Mouse (Mus musculus) heart, embryonic 10.5 days (tissue): ENCODE measurements around the gene 2610528J11Rik. TPM values are rescaled to one million over a fixed set of nuclear protein-coding genes. Genes with fewer than 3 reads are reported as not detected.
"Not testable (repeated sequence)": the region's sequence is repeated elsewhere in the genome, so short reads cannot be mapped to it uniquely, and the experiment has no call there.

Experiments
- DNase-seq: peaks from one replicate; pipeline ENCODE4 v3.0.0-alpha.2; 2017; ENCODE audit warnings: low spot score
- H3K27ac ChIP-seq: fragments of 300-500 bp; sonication (generic); 2 replicates; pipeline ENCODE4 v1.5.1; 2016; ENCODE audit warnings: mild to moderate bottlenecking
- H3K27me3 ChIP-seq: fragments of 300-500 bp; sonication (generic); 2 replicates; pipeline ENCODE4 v1.6.1; 2016; ENCODE audit warnings: mild to moderate bottlenecking; ENCODE audit not compliant: poor library complexity, insufficient read depth, severe bottlenecking
- H3K36me3 ChIP-seq: fragments of 300-500 bp; sonication (generic); 2 replicates; pipeline ENCODE4 v1.6.1; 2016; ENCODE audit warnings: mild to moderate bottlenecking, moderate library complexity
- H3K4me1 ChIP-seq: fragments of 300-500 bp; sonication (generic); 2 replicates; pipeline ENCODE4 v1.6.1; 2016; ENCODE audit warnings: mild to moderate bottlenecking
- H3K4me3 ChIP-seq: fragments of 300-500 bp; sonication (generic); 2 replicates; pipeline ENCODE4 v1.5.1; 2016; ENCODE audit warnings: mild to moderate bottlenecking, moderate library complexity
- H3K9me3 ChIP-seq: fragments of 300-500 bp; sonication (generic); 2 replicates; pipeline ENCODE4 v1.6.1; 2016; ENCODE audit warnings: mild to moderate bottlenecking, moderate library complexity
- WGBS: fragments of 180-500 bp; shearing (Covaris S2); methylation state at CpG from one replicate; pipeline ENCODE4 v1.1.7; 2016; 5-methylcytosine and 5-hydroxymethylcytosine counted together
- polyA plus RNA-seq: library from polyadenylated mRNA; unstranded; fragments of >200 nt; fragmentation: Nextera tagmentation; extraction: Ambion mirVana; gene quantifications from 2 replicates; pipeline ENCODE4 v1.2.1, GENCODE M21; 2016

2610528J11Rik gene
- polyA plus RNA-seq, result 0.70 and 1.7 TPM in 2 replicates

- no peak for DNase-seq
- Histone ChIP-seq H3K36me3 (no peaks in the 10 kb centered on the region), H3K27me3 (peaks cover 13% of the 10 kb centered on the region; the same call in 1 of the 2 replicates), H3K4me1 (peaks cover 15% of the 10 kb centered on the region), H3K4me3 (no peak within 1 kb of the TSS), H3K9me3 (no peaks in the 10 kb centered on the region), H3K27ac (peak within 1 kb of the TSS; percentile 10; the same call in 1 of the 2 replicates)
- WGBS, result 29% methylated on average over 17 of the region's 17 CpGs
These were observed at the start of gene 2610528J11Rik for GRCm38 (mm10) chr4:118526408-118527334. Gene 2610528J11Rik, plus strand, starts transcription at chr4:118526999.

- DNase-seq, result no peak
- Histone ChIP-seq H3K4me1 (peaks cover 21% of the 10 kb centered on the region; the same call in 1 of the 2 replicates), H3K4me3 (peak within 1 kb of the TSS; percentile 45), H3K27me3 (0 out of 2 replicates have a peak, but pooled peaks cover 9% of the 10 kb centered on the region), H3K9me3 (no peaks in the 10 kb centered on the region), H3K36me3 (no peaks in the 10 kb centered on the region), H3K27ac (peak within 1 kb of the TSS; percentile 77; the same call in 1 of the 2 replicates)
- WGBS, result 52% methylated on average over 8 of the region's 8 CpGs
These were observed 37.1 kb upstream of the 2610528J11Rik start, which contains the start of gene Tie1 for GRCm38 (mm10) chr4:118489717-118490132. Gene Tie1, minus strand, starts transcription at chr4:118490061.

- H3K27me3 ChIP-seq, result 0 out of 2 replicates have a peak, but pooled peaks cover 9% of the 10 kb centered on the region
- no peaks in the 10 kb centered on the region for H3K36me3 ChIP-seq
- no peak overlapping the region for H3K4me3 ChIP-seq
- WGBS, result 79% methylated on average over 10 of the region's 10 CpGs
- H3K9me3 ChIP-seq, result no peaks in the 10 kb centered on the region
- H3K4me1 ChIP-seq, result peaks cover 17% of the 10 kb centered on the region; the same call in 1 of the 2 replicates
- H3K27ac ChIP-seq, result no peak overlapping the region; the same call in 1 of the 2 replicates
- DNase-seq, result no peak
These were observed 36.3 kb upstream of the 2610528J11Rik start for GRCm38 (mm10) chr4:118490461-118490860.

- Histone ChIP-seq H3K27me3 (no peaks in the 10 kb centered on the region), H3K9me3 (no peaks in the 10 kb centered on the region), H3K4me3 (no peak overlapping the region), H3K4me1 (no peaks in the 10 kb centered on the region), H3K27ac (no peak overlapping the region), H3K36me3 (no peaks in the 10 kb centered on the region)
- 56% methylated on average over 6 of the region's 6 CpGs for WGBS
- DNase-seq, result no peak
These were observed 26.6 kb upstream of the 2610528J11Rik start for GRCm38 (mm10) chr4:118500171-118500724.

GRCm38 (mm10) chr4:118500792-118501191, 26.0 kb upstream of the 2610528J11Rik start:
- Histone ChIP-seq H3K36me3 (no peaks in the 10 kb centered on the region), H3K9me3 (no peaks in the 10 kb centered on the region), H3K4me3 (no peak overlapping the region), H3K27me3 (no peaks in the 10 kb centered on the region), H3K4me1 (no peaks in the 10 kb centered on the region), H3K27ac (no peak overlapping the region)
- WGBS, result 79% methylated on average over 9 of the region's 9 CpGs
- DNase-seq, result no peak

GRCm38 (mm10) chr4:118505551-118505950, 21.2 kb upstream of the 2610528J11Rik start:
- no peaks in the 10 kb centered on the region for H3K36me3 ChIP-seq
- H3K27me3 ChIP-seq, result no peaks in the 10 kb centered on the region
- no peak for DNase-seq
- no peak overlapping the region for H3K27ac ChIP-seq
- peaks cover 3% of the 10 kb centered on the region; the same call in 1 of the 2 replicates for H3K4me1 ChIP-seq
- WGBS, result 62% methylated on average over 3 of the region's 3 CpGs
- no peaks in the 10 kb centered on the region for H3K9me3 ChIP-seq
- H3K4me3 ChIP-seq, result no peak overlapping the region

- 88% methylated on average over 1 of the region's 1 CpGs for WGBS
These were observed 19.6 kb upstream of the 2610528J11Rik start for GRCm38 (mm10) chr4:118507171-118507570.

GRCm38 (mm10) chr4:118509050-118509449, 17.7 kb upstream of the 2610528J11Rik start:
- no peaks in the 10 kb centered on the region for H3K9me3 ChIP-seq
- WGBS, result 20% methylated on average over 6 of the region's 6 CpGs
- no peaks in the 10 kb centered on the region for H3K36me3 ChIP-seq
- H3K27ac ChIP-seq, result no peak overlapping the region
- DNase-seq, result no peak
- H3K4me1 ChIP-seq, result peaks cover 8% of the 10 kb centered on the region
- no peak overlapping the region for H3K4me3 ChIP-seq
- H3K27me3 ChIP-seq, result no peaks in the 10 kb centered on the region

More at GRCm38 (mm10) chr4:118507171-118507570, 19.6 kb upstream of the 2610528J11Rik start:
- not testable (repeated sequence) for H3K4me3 ChIP-seq, H3K36me3 ChIP-seq, H3K4me1 ChIP-seq, DNase-seq, H3K9me3 ChIP-seq, H3K27ac ChIP-seq, H3K27me3 ChIP-seq

GRCm38 (mm10) chr4:118516699-118517496, 9.9 kb upstream of the 2610528J11Rik start:
- Histone ChIP-seq H3K4me3 (peak overlapping the region; percentile 35; the same call in 1 of the 2 replicates), H3K27me3 (peaks cover 6% of the 10 kb centered on the region; the same call in 1 of the 2 replicates), H3K36me3 (no peaks in the 10 kb centered on the region), H3K27ac (peak overlapping the region; percentile 33; the same call in 1 of the 2 replicates), H3K9me3 (no peaks in the 10 kb centered on the region), H3K4me1 (peaks cover 22% of the 10 kb centered on the region)
- WGBS, result 4% methylated on average over 20 of the region's 20 CpGs
- no peak for DNase-seq

- no peaks in the 10 kb centered on the region for H3K9me3 ChIP-seq
- peak overlapping the region; percentile 35; the same call in 1 of the 2 replicates for H3K4me3 ChIP-seq
- H3K36me3 ChIP-seq, result no peaks in the 10 kb centered on the region
- 0 out of 2 replicates have a peak overlapping the region, but pooled peaks have one; percentile 33 for H3K27ac ChIP-seq
- H3K27me3 ChIP-seq, result peaks cover 6% of the 10 kb centered on the region; the same call in 1 of the 2 replicates
- WGBS, result 37% methylated on average over 16 of the region's 16 CpGs
- DNase-seq, result no peak
- H3K4me1 ChIP-seq, result peaks cover 22% of the 10 kb centered on the region
These were observed 9.2 kb upstream of the 2610528J11Rik start for GRCm38 (mm10) chr4:118517497-118518146.

GRCm38 (mm10) chr4:118518208-118518607, 8.6 kb upstream of the 2610528J11Rik start:
- Histone ChIP-seq H3K4me3 (no peak overlapping the region), H3K9me3 (no peaks in the 10 kb centered on the region), H3K4me1 (peaks cover 22% of the 10 kb centered on the region), H3K27ac (no peak overlapping the region), H3K27me3 (peaks cover 6% of the 10 kb centered on the region; the same call in 1 of the 2 replicates), H3K36me3 (no peaks in the 10 kb centered on the region)
- DNase-seq, result no peak
- 58% methylated on average over 5 of the region's 5 CpGs for WGBS

GRCm38 (mm10) chr4:118522248-118522647, 4.6 kb upstream of the 2610528J11Rik start:
- H3K4me3 ChIP-seq, result no peak overlapping the region
- peaks cover 21% of the 10 kb centered on the region for H3K4me1 ChIP-seq
- H3K27me3 ChIP-seq, result peaks cover 4% of the 10 kb centered on the region; the same call in 1 of the 2 replicates
- H3K27ac ChIP-seq, result no peak overlapping the region
- H3K9me3 ChIP-seq, result no peaks in the 10 kb centered on the region
- WGBS, result 83% methylated on average over 7 of the region's 7 CpGs
- H3K36me3 ChIP-seq, result no peaks in the 10 kb centered on the region
- DNase-seq, result no peak
